Mouse (Mus musculus): ENCODE results near the gene Cadm4.

- TF ChIP-seq POLR2A (IDR thresholded peaks at IDR 0.05; ENCODE audit: insufficient read depth, low read depth, low read length): no peak
- TF ChIP-seq EP300 (IDR thresholded peaks at IDR 0.05; ENCODE audit: insufficient read depth, low read depth, low read length): no peak
These were observed 55.8 kb downstream of the Cadm4 start for GRCm38 (mm10) chr7:24537591-24537990.

Data from heart, adult 2 months (tissue).